Mouse (Mus musculus): ENCODE data around the gene Stpg3. TPM values are rescaled to one million over a fixed set of nuclear protein-coding genes. Genes with fewer than 3 reads are reported as not detected.
A peak's percentile ranks its signal among the peaks of the same experiment; 100 is the strongest.

Stpg3 gene
- polyA plus RNA-seq, 1 experiment from 2014 or later = not detected

DNA sequence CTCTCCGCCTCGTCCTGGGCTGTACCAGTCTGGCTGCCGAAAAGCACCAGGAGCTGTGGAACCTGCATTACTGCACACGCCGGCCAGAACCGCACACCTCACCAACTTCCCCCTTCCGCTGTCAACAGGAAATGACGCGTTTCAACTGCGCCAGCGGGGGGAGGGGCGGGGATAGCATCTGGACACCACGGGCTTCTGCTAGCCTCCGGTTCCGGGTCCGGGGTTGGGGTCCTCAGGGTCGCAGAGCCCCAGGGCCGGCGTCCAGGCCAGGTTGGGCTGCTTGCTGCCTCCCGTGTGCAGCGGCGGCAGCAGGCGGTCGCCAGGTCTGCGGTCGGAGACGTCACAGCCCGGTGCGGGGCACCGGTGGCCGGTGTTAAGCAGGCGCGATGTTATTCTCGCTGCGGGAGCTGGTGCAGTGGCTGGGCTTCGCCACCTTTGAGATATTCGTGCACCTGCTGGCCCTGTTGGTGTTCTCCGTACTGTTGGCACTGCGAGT lies 40.9 kb upstream of the Stpg3 start, which contains the start of gene Tmem203:
Gene Tmem203 (plus strand): TSS at position 156 of the 496 bp plus-strand sequence.
- ATAC-seq = peak; percentile 92
- H3K9me3 ChIP-seq (ENCODE audit: control insufficient read depth, low read length) = no peaks in the 10 kb centered on the region
- under 1% methylated on average over 39 of the region's 39 CpGs for WGBS

DNA sequence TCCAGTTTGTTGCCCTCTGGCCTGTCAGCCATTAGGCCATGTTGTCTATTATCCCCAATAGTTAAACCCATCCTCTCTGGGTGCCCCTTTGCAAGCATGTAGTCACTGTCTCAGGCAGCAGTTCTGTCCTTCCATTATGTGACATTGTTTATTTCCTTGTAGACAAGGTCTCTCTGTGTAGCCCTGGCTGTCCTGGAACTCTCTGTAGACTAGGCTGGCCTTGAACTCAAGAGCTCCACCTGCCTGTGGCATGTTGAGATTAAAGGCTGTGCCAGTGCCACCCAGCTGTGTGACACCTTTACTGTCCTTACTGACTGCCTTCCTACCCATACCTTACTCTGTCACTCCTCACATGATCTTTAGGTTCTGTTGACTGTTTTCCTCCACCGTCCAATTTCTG lies 37.9 kb upstream of the Stpg3 start:
- H3K9ac ChIP-seq (replicated peaks; ENCODE audit: low read depth, low read length) = no peak overlapping the region
- 85% methylated on average over 1 of the region's 1 CpGs for WGBS
- no peak overlapping the region for H3K4me2 ChIP-seq (ENCODE audit: low read length)
- H3K9me3 ChIP-seq (ENCODE audit: control insufficient read depth, low read length) = no peaks in the 10 kb centered on the region
- H3K36me3 ChIP-seq (ENCODE audit: control insufficient read depth, insufficient read depth) = 0 out of 2 replicates have a peak, but pooled peaks cover 3% of the 10 kb centered on the region
- H3K27ac ChIP-seq (ENCODE audit: low read length) = no peak overlapping the region
- H3K4me1 ChIP-seq (replicated peaks; ENCODE audit: control insufficient read depth, insufficient read depth, low read length) = peaks cover 21% of the 10 kb centered on the region
- H3K4me3 ChIP-seq (replicated peaks; ENCODE audit: low read length) = no peak overlapping the region
- ATAC-seq = no peak
- H3K27me3 ChIP-seq (replicated peaks; ENCODE audit: control insufficient read depth, insufficient read depth, low read length) = no peaks in the 10 kb centered on the region

More for the DNA sequence above, 40.9 kb upstream of the Stpg3 start, which contains the start of gene Tmem203:
- Histone ChIP-seq H3K27ac (ENCODE audit: low read length) (peak within 1 kb of the TSS; percentile 81), H3K4me2 (ENCODE audit: low read length) (peak within 1 kb of the TSS; percentile 95), H3K4me1 (replicated peaks; ENCODE audit: control insufficient read depth, insufficient read depth, low read length) (peaks cover 21% of the 10 kb centered on the region), H3K27me3 (replicated peaks; ENCODE audit: control insufficient read depth, insufficient read depth, low read length) (no peaks in the 10 kb centered on the region), H3K4me3 (replicated peaks; ENCODE audit: low read length) (peak within 1 kb of the TSS; percentile 97), H3K36me3 (ENCODE audit: control insufficient read depth, insufficient read depth) (0 out of 2 replicates have a peak, but pooled peaks cover 3% of the 10 kb centered on the region), H3K9ac (replicated peaks; ENCODE audit: low read depth, low read length) (peak within 1 kb of the TSS; percentile 91)

DNA sequence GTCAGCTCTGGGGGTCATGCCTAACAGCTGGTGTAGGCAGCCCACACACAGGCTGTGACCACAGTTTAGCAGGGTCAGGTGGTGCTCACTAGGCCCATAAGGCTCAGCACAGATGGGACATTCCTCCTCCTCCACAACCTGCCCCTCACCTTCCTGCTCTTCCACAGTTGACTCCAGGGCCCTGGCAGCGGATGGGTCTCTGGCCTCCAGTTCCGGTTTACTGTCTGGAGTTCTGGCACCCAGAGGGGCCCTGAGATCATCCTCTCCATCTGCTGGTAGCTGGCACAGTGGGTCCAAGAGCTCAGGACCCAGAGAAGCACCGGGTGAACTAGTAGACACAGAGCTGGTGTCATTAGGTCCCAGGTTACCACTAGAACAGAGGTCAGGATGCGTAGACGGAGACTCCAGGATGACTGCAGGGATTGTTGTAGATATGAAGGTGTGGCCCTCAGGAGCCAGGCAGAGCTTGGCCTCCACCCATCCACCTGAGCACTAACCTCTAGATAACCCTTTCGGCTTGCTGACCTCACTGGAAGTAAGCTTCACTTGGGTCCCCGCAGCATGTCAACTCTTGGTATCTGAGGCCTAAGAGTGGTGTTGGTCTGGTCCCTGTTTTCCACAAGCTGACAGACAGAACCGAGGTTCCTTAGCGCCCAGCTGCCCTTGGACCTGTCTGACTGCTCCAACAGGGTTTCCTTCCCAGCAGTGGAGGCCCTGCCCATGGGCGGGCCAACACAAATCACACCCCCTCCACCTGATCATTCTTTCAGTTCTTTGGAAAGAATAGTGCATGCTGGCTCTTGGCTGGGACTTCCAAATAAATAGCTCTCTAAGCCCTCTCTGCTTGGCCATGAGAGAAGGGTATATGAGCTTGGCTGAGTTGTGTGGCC lies 32.0 kb upstream of the Stpg3 start, which contains the start of gene AL732309.1:
Gene AL732309.1 (minus strand): TSS at position 681 of the 890 bp plus-strand sequence.
- Histone ChIP-seq H3K36me3 (ENCODE audit: control insufficient read depth, insufficient read depth) (0 out of 2 replicates have a peak, but pooled peaks cover under 1% of the 10 kb centered on the region), H3K4me1 (replicated peaks; ENCODE audit: control insufficient read depth, insufficient read depth, low read length) (peaks cover 17% of the 10 kb centered on the region), H3K4me2 (ENCODE audit: low read length) (no peak within 1 kb of the TSS), H3K9me3 (ENCODE audit: control insufficient read depth, low read length) (no peaks in the 10 kb centered on the region), H3K27ac (ENCODE audit: low read length) (no peak within 1 kb of the TSS), H3K9ac (replicated peaks; ENCODE audit: low read depth, low read length) (no peak within 1 kb of the TSS), H3K4me3 (replicated peaks; ENCODE audit: low read length) (no peak within 1 kb of the TSS), H3K27me3 (replicated peaks; ENCODE audit: control insufficient read depth, insufficient read depth, low read length) (no peaks in the 10 kb centered on the region)
- ATAC-seq = no peak
- 94% methylated on average over 10 of the region's 10 CpGs for WGBS

DNA sequence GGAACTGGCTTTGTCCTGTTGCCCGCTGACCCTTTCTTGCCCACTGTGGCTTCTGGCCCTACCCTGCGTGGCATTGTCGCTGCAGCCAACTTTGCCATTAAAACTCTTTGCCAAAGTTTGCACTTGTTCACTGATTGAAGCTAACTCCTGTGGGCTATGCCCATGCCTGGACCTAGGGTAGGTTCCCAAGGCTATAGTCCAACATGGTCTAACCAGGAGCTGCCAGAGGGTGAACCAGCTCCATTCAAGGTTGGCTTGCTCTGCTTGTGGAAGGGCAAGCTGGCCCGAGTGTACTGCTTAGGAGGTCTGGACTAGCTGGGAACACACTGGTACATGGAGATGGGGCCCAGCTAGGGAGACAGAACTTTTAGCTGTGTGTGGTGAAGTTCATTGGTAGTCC lies 29.7 kb upstream of the Stpg3 start:
- Histone ChIP-seq H3K4me1 (replicated peaks; ENCODE audit: control insufficient read depth, insufficient read depth, low read length) (peaks cover 30% of the 10 kb centered on the region), H3K27me3 (replicated peaks; ENCODE audit: control insufficient read depth, insufficient read depth, low read length) (no peaks in the 10 kb centered on the region), H3K4me2 (ENCODE audit: low read length) (no peak overlapping the region), H3K9ac (replicated peaks; ENCODE audit: low read depth, low read length) (no peak overlapping the region), H3K27ac (ENCODE audit: low read length) (no peak overlapping the region), H3K9me3 (ENCODE audit: control insufficient read depth, low read length) (no peaks in the 10 kb centered on the region), H3K4me3 (replicated peaks; ENCODE audit: low read length) (no peak overlapping the region), H3K36me3 (ENCODE audit: control insufficient read depth, insufficient read depth) (no peaks in the 10 kb centered on the region)
- ATAC-seq = no peak
- WGBS = 89% methylated on average over 4 of the region's 4 CpGs

DNA sequence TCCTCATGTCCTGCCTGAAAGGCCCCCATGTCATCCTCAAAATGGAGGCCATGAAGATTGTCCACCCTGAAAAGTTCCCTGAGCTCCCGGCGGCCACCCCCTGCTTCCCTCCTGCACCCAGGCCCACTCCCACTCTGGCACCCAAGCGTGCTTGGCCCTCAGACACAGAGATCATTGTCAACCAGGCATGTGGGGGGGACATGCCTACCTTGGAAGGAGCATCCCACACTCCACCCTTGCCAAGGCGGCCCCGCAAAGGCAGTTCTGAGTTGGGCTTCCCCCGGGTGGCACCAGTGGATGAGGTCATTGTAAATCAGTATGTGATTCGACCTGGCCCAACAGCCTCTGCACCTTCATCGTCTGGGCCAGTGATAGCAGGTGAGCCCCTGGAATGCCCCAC lies 28.9 kb upstream of the Stpg3 start:
- Histone ChIP-seq H3K9ac (replicated peaks; ENCODE audit: low read depth, low read length) (peak overlapping the region; percentile 73), H3K4me3 (replicated peaks; ENCODE audit: low read length) (peak overlapping the region; percentile 71), H3K36me3 (ENCODE audit: control insufficient read depth, insufficient read depth) (no peaks in the 10 kb centered on the region), H3K27ac (ENCODE audit: low read length) (no peak overlapping the region), H3K4me1 (replicated peaks; ENCODE audit: control insufficient read depth, insufficient read depth, low read length) (peaks cover 30% of the 10 kb centered on the region), H3K9me3 (ENCODE audit: control insufficient read depth, low read length) (no peaks in the 10 kb centered on the region), H3K27me3 (replicated peaks; ENCODE audit: control insufficient read depth, insufficient read depth, low read length) (no peaks in the 10 kb centered on the region), H3K4me2 (ENCODE audit: low read length) (peak overlapping the region; percentile 67)
- 79% methylated on average over 8 of the region's 8 CpGs for WGBS
- ATAC-seq = no peak

DNA sequence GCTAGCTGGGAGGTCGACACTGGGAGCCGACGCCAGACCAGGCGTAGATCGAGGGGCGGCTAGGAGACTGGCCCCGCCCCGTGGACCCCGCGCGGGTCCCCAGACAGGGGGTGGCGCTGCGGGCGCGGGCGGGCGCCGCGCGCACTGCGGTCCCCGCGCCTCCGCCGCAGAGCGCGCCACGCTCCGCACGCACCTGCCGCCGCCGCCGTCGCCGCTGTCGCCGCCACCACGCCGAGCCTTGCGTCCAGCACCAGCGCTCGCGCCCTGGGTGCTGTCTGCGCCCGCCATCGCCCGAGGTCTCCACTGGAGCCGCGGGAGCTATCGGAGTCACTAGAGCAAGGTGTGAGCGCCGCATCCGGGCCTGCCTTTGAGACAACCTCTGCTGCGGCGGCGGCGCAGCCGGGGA lies 27.7 kb upstream of the Stpg3 start, which contains the start of the genes Rnf208 and Cysrt1:
Gene Rnf208 (plus strand): TSS at position 155 of the 406 bp plus-strand sequence.
Gene Cysrt1 (minus strand): TSS at position 352 of the 406 bp plus-strand sequence.
- H3K9ac ChIP-seq (replicated peaks; ENCODE audit: low read depth, low read length) = peak within 1 kb of the TSS; percentile 73
- H3K27ac ChIP-seq (ENCODE audit: low read length) = peak within 1 kb of the TSS; percentile 73
- H3K4me3 ChIP-seq (replicated peaks; ENCODE audit: low read length) = peak within 1 kb of the TSS; percentile 71
- H3K4me2 ChIP-seq (ENCODE audit: low read length) = peak within 1 kb of the TSS; percentile 67
- no peaks in the 10 kb centered on the region for H3K36me3 ChIP-seq (ENCODE audit: control insufficient read depth, insufficient read depth)
- no peaks in the 10 kb centered on the region for H3K27me3 ChIP-seq (replicated peaks; ENCODE audit: control insufficient read depth, insufficient read depth, low read length)
- peak; percentile 69 for ATAC-seq
- peaks cover 30% of the 10 kb centered on the region for H3K4me1 ChIP-seq (replicated peaks; ENCODE audit: control insufficient read depth, insufficient read depth, low read length)
- H3K9me3 ChIP-seq (ENCODE audit: control insufficient read depth, low read length) = no peaks in the 10 kb centered on the region
- 0% methylated on average over 59 of the region's 59 CpGs for WGBS

DNA sequence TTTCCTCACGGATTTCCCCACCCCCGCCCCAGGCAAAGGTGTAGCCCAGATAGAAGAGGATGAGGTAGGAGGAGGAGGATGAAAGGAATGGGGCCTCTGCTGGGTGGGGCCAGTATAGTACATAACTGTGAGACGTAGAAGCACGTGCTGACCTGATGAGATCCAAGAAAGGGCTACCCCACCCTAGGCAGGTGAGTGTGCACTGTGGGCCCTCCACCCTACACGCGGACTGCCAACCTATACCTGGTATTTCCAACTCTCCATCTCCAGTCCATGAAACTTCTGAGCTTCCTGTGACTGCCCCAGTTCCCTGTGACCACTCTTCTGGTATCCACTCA lies 27.0 kb upstream of the Stpg3 start:
- Histone ChIP-seq H3K27ac (ENCODE audit: low read length) (peak overlapping the region; percentile 73), H3K4me2 (ENCODE audit: low read length) (peak overlapping the region; percentile 67), H3K9me3 (ENCODE audit: control insufficient read depth, low read length) (no peaks in the 10 kb centered on the region), H3K4me3 (replicated peaks; ENCODE audit: low read length) (peak overlapping the region; percentile 71), H3K27me3 (replicated peaks; ENCODE audit: control insufficient read depth, insufficient read depth, low read length) (no peaks in the 10 kb centered on the region), H3K36me3 (ENCODE audit: control insufficient read depth, insufficient read depth) (no peaks in the 10 kb centered on the region), H3K4me1 (replicated peaks; ENCODE audit: control insufficient read depth, insufficient read depth, low read length) (peaks cover 30% of the 10 kb centered on the region), H3K9ac (replicated peaks; ENCODE audit: low read depth, low read length) (peak overlapping the region; percentile 73)
- peak; percentile 11 for ATAC-seq
- WGBS = 12% methylated on average over 6 of the region's 6 CpGs

DNA sequence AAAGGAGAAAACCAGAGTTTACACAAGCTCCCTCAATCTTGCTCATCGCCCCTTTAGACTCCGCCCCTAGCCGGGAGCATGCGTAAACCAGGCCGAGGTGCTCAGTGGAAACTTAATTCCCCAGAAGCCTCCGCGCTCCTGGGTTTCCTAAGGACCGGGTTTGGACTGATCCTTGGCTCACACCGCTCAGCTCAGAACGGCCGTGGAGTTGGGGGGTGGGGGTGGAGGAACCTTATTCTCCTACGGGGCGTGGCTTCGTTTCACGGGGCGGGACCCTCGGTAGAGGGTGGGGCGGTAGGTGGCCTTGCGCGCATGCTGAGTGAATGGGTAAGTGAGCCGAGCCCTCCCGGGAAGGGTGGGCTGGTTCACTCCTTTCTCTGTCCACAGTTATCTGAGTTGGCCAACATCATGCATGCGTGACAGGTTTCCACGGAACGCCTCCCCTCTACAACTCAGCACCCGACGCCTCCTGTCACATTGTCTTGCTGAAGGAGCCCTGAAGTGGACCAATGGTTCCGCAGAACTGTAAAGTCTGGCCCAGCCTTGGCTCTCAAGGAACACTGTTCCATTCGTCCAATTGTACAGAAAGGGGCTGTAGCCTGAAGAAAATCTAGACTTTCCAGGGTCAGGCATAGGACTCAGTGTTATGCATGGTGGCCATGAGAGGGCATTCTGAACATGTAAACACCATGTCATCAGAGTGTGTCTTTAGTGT lies 26.4 kb upstream of the Stpg3 start:
- H3K9ac ChIP-seq (replicated peaks; ENCODE audit: low read depth, low read length) = peak overlapping the region; percentile 73
- peak overlapping the region; percentile 67 for H3K4me2 ChIP-seq (ENCODE audit: low read length)
- peak overlapping the region; percentile 73 for H3K27ac ChIP-seq (ENCODE audit: low read length)
- ATAC-seq = peak; percentile 86
- H3K27me3 ChIP-seq (replicated peaks; ENCODE audit: control insufficient read depth, insufficient read depth, low read length) = no peaks in the 10 kb centered on the region
- H3K4me3 ChIP-seq (replicated peaks; ENCODE audit: low read length) = peak overlapping the region; percentile 71
- WGBS = under 1% methylated on average over 29 of the region's 29 CpGs
- H3K36me3 ChIP-seq (ENCODE audit: control insufficient read depth, insufficient read depth) = no peaks in the 10 kb centered on the region
- no peaks in the 10 kb centered on the region for H3K9me3 ChIP-seq (ENCODE audit: control insufficient read depth, low read length)
- H3K4me1 ChIP-seq (replicated peaks; ENCODE audit: control insufficient read depth, insufficient read depth, low read length) = peaks cover 30% of the 10 kb centered on the region

DNA sequence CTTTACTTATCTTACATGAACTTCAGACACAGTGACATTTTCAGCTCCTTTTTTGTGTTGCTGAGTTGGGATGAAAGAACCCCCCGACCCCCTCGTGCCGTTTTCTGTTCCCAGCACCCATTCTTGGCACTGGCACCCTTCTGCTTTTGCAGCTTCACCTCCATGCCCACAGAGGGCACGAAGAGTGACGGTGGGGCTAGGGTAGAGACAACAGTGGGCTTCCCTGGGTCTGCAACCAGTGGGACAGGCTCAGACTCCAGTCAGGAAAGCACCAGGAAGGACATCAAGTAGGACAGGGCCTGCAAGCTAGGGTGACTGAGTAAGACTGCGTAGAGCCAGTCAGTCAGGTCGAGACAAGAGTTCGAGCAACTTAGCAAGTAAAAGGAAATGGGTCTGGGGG lies 25.9 kb upstream of the Stpg3 start:
- Histone ChIP-seq H3K4me2 (ENCODE audit: low read length) (peak overlapping the region; percentile 67), H3K27ac (ENCODE audit: low read length) (peak overlapping the region; percentile 73; the same call in 1 of the 2 replicates), H3K9me3 (ENCODE audit: control insufficient read depth, low read length) (no peaks in the 10 kb centered on the region), H3K4me3 (replicated peaks; ENCODE audit: low read length) (peak overlapping the region; percentile 71), H3K36me3 (ENCODE audit: control insufficient read depth, insufficient read depth) (no peaks in the 10 kb centered on the region), H3K27me3 (replicated peaks; ENCODE audit: control insufficient read depth, insufficient read depth, low read length) (no peaks in the 10 kb centered on the region), H3K9ac (replicated peaks; ENCODE audit: low read depth, low read length) (no peak overlapping the region; the same call in 1 of the 2 replicates), H3K4me1 (replicated peaks; ENCODE audit: control insufficient read depth, insufficient read depth, low read length) (peaks cover 30% of the 10 kb centered on the region)
- 49% methylated on average over 8 of the region's 8 CpGs for WGBS
- ATAC-seq = peak; percentile 11

All from forebrain, embryonic 16.5 days (tissue).